Mouse (Mus musculus): ENCODE results near the gene Ube2v1.
"Not testable (repeated sequence)": the region's sequence is repeated elsewhere in the genome, so short reads cannot be mapped to it uniquely, and the experiment has no call there.

Gene Ube2v1

DNA sequence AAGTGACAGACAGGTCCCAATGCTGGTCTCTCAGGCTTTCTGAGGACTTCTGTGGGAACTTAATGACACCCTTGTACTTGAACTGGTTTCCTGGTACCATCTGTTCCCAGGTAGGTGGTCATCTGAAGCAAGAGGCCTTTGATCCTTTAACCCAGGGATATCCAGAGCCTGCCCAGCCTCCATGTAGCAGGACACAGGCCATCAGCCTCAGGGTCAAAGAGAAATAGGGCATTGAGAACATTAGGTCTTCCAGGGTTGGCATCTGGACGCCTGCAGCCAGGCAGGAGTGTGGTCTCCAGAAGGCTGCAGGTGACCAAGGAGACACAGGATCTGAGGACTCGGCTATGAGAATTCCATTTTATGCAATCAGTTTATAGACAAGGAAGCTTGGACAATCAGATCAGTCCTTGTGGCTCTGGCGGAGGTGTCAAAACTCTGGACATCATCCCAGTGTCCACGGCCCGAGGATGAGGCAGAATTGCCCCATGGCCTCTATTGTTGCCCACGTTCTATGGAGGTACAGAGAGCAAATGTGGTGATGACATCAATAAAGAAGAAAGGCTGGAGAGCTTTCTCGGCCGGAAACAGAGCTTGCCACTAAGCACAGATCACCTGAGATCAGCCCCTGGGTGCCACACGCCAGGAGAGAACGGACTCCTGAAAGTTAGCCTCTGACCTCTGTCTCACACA lies 23.2 kb upstream of the Ube2v1 start:
- DNase-seq (ENCODE audit: extremely low read depth, low read depth) = no peak

DNA sequence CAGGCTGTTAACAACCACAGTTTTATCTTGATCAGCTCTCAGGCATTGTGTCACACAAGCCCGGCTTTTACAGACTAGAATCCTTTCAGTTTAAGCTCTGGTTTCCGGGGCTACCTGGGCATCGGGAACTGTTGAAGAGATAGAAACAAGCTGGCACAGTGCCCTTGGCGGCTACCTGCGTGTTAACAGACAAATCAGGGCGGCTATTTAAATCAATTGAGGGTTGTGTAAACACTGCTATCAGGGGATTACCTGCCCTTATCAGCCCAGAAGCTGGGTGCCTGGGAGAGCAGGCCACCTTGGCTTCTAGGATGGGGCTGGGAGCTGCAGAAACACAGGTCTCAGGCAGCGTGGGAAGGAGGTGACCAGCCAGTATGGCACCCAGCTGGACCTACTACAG lies 20.8 kb upstream of the Ube2v1 start:
- DNase-seq (ENCODE audit: extremely low read depth, low read depth) = no peak

DNA sequence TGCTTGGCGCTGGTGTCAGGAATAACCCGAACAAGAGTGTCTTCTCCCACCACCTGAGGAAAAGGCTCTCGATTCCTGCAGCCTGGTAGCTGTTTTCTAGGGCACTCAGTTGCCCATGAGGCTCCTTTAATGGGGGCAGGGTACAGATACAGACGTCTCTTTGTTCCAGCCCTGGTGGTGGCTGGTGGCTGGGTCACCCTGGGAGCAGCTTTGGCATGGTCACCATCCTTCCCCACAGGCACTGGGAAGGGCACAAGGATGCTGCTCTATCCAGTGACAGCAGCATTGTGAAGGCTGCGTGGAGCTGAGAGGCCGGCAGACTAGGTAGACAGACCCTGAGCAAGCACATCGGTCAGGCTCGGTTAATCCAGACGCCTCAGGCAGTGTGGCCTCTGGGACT lies 19.7 kb upstream of the Ube2v1 start:
- DNase-seq (ENCODE audit: extremely low read depth, low read depth) = no peak

GRCm38 (mm10) chr2:167649290-167650032 lies 17.6 kb upstream of the Ube2v1 start:
- no peak for DNase-seq (ENCODE audit: extremely low read depth, low read depth)

- DNase-seq (ENCODE audit: extremely low read depth, low read depth) = no peak
Measured at GRCm38 (mm10) chr2:167646411-167646810, 14.5 kb upstream of the Ube2v1 start.

- not testable (repeated sequence) for DNase-seq (ENCODE audit: extremely low read depth, low read depth)
Measured at GRCm38 (mm10) chr2:167643356-167644052, 11.6 kb upstream of the Ube2v1 start.

- no peak for DNase-seq (ENCODE audit: extremely low read depth, low read depth)
Measured at GRCm38 (mm10) chr2:167642164-167642563, 10.3 kb upstream of the Ube2v1 start.

DNA sequence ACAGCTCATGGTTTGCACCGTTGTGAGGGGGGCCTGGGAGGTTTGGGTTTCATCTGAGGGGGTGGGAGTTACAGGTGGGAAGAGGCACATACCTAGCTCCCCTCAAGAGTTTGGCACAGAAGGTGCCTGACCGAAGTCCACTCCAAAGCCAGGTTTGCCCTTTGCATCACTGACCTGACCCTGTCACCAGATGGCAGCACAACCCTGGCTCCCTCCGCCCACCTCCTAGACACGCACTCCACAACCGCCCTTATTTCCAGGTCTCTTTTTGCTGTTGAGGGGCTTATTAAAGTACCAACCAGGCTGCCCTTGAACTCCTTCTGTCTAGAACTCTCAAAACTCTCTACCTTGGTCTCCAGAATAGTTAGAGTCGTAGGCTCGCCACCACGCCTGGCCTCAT lies 9.4 kb upstream of the Ube2v1 start:
- DNase-seq (ENCODE audit: extremely low read depth, low read depth) = no peak

DNA sequence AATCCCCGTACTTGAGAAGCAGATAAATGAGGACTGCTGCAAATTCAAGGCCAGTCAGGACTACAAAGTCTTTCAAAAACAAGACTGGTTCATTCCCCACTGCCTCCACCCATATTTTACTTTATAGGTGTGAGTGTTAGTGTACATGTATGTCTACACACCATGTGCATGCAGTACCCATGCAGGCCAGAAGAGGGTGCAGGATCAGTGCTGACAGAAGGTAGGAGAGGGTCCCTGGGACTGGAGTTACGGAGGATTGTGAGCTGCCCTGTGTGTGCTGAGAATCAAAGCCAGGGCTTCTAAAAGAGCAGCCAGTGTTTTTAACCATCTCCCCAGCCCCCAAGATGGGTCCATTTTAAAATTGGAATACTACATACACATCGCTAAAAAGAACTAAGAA lies 8.4 kb upstream of the Ube2v1 start:
- DNase-seq (ENCODE audit: extremely low read depth, low read depth) = no peak

GRCm38 (mm10) chr2:167634865-167635512 lies 3.1 kb upstream of the Ube2v1 start:
- no peak for DNase-seq (ENCODE audit: extremely low read depth, low read depth)

- DNase-seq (ENCODE audit: extremely low read depth, low read depth) = peak; percentile 98
Measured at GRCm38 (mm10) chr2:167634338-167634770, 2.5 kb upstream of the Ube2v1 start.

DNA sequence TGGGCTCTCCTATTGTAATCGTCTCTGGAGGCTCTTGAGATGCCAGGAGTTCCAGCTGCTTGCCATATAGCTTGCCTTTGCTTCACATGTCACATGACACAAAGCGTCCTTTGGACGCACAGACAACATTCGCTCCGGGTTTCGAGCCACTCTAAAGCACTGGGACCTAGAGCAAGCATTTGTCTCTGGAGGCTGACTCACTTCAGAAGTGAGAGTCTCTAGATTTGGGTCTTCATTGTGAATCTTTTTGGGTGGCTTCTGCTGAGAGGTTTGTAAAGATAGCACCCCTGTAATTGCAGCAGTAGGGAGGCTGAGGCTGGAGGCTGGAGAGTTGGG lies 1.6 kb upstream of the Ube2v1 start:
- DNase-seq (ENCODE audit: extremely low read depth, low read depth) = no peak

DNA sequence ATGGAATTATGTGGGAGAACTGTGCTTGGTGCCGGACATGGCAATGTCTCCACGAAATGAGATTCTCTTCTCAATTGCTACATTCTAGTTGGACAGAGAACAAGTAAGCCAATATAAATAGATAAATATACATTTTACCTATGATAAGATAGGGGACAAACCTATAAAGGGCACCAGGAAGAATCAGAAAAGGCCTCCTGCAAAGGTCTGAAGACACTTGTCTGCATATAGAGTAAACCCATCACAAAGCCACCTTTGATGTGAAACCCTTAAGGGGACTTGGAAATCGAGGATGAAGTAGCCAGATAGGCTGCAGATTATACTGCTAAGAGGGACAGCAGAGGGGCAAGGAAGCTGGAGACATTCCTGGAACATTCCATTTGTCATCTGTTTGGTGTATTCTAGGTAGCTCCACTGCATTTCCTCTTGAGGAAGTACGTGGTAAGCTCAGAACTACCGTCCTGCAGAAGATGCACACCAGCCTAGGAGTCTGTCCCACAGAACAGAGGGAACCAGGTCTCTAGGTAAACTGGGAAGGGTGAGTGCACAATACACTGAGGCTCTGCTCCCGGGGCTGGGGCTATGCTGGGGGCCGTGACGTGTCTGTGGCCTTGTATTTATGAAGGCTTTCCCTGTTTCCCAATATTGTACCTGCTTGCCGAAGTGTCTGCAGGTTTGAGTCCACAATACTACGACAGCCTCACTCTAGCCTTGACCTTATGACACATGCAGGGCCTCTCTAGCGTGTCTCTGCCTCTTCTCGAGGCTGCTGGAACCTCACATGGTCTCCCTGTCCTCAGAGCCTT lies 1.0 kb upstream of the Ube2v1 start:
- DNase-seq (ENCODE audit: extremely low read depth, low read depth) = no peak

- DNase-seq (ENCODE audit: extremely low read depth, low read depth) = no peak
Measured at GRCm38 (mm10) chr2:167631181-167631590, 709 bp downstream of the Ube2v1 start.

- DNase-seq (ENCODE audit: extremely low read depth, low read depth) = no peak
Measured at GRCm38 (mm10) chr2:167630421-167630820, 1.5 kb downstream of the Ube2v1 start.

GRCm38 (mm10) chr2:167629665-167630209 lies 2.2 kb downstream of the Ube2v1 start:
- no peak for DNase-seq (ENCODE audit: extremely low read depth, low read depth)

GRCm38 (mm10) chr2:167628872-167629271 lies 3.0 kb downstream of the Ube2v1 start:
- DNase-seq (ENCODE audit: extremely low read depth, low read depth) = peak; percentile 99

- DNase-seq (ENCODE audit: extremely low read depth, low read depth) = peak; percentile 70
Measured at GRCm38 (mm10) chr2:167627019-167627418, 4.9 kb downstream of the Ube2v1 start.

DNA sequence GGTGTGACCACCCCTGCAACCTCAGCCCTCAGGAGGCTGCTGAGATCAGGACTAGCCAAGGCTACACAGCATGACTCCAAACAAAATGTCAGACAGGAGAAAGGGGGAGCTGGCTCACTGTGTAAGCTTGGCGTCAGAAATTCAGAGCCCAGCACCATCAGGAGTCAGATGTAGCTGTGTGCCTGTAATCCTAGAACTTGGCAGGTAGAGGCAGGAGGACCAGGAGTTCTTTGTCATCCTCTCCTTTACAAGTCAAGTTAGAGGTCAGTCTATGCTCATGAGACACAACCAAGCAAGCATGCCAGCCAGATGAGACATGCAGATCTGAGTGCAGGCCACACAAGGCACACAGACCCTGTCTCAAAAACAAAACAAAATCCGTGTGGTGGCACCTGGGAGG lies 6.2 kb downstream of the Ube2v1 start:
- DNase-seq (ENCODE audit: extremely low read depth, low read depth) = no peak

DNA sequence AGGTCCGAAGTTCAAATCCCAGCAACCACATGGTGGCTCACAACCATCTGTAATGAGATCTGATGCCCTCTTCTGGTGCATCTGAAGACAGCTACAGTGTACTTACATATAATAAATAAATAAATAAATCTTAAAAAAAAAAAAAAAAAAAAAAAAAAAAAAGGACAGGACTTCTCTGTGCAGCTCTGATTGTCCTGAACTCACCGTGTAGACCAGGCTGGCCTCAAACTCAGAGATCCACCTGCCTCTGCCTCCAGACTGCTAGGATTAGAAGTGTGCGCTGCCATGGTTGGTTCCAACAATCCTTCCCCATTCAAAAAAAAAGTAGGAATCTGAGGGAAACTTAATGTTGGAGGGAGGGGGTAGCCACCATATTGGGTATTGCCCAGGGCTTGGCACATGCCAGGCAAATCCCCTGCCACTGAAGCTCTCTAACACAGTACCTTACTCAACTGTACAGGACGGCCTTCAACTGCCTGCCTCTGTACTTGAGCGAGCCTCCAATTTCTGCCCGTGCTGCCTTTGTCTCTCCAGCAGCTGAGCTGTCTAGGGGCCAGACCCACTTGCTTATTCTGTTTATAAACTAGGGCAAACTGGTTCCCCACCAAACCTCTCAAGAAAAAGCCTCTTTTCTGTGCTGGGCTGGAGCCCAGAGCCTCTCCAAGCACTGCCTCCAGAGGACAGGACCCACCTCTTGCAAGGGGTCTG lies 7.4 kb downstream of the Ube2v1 start:
- no peak for DNase-seq (ENCODE audit: extremely low read depth, low read depth)

All from MEL-GATA-1-ER (cell line).